Mouse (Mus musculus) embryonic facial prominence, embryonic 14.5 days (tissue): ENCODE measurements around the gene 1700013F07Rik. TPM values are rescaled to one million over a fixed set of nuclear protein-coding genes. Genes with fewer than 3 reads are reported as not detected.

Experiments used
- ATAC-seq: fragments of 200-750 bp; cut with Nextera tagmentation; 2 replicates; pipeline ENCODE4 v1.8.0; 2017; ENCODE audit warnings: low read depth, moderate number of reproducible peaks, moderate TSS enrichment
- DNase-seq: peaks from one replicate; pipeline ENCODE4 v3.0.0-alpha.2; 2015; ENCODE audit warnings: low spot score
- H3K27ac ChIP-seq: fragments of 300-500 bp; sonication (generic); replicated peaks from 2 replicates; pipeline ENCODE4 v1.5.1; 2014; ENCODE audit warnings: low read depth, mild to moderate bottlenecking, low read length, moderate library complexity
- H3K27me3 ChIP-seq: fragments of 300-500 bp; sonication (generic); replicated peaks from 2 replicates; pipeline ENCODE4 v1.6.1; 2014; ENCODE audit warnings: low read length; ENCODE audit not compliant: control insufficient read depth, insufficient read depth
- H3K36me3 ChIP-seq: fragments of 300-500 bp; sonication (generic); 2 replicates; pipeline ENCODE4 v1.6.1; 2014; ENCODE audit warnings: low read length, mixed read lengths; ENCODE audit not compliant: control insufficient read depth, insufficient read depth
- H3K4me1 ChIP-seq: fragments of 300-500 bp; sonication (generic); 2 replicates; pipeline ENCODE4 v1.6.1; 2014; ENCODE audit warnings: antibody characterized with exemption, low read length; ENCODE audit not compliant: control insufficient read depth, insufficient read depth
- H3K4me2 ChIP-seq: fragments of 300-500 bp; sonication (generic); 2 replicates; pipeline ENCODE4 v1.6.1; 2014; ENCODE audit warnings: low read depth, mild to moderate bottlenecking, low read length, moderate library complexity, mixed read lengths
- H3K4me3 ChIP-seq: fragments of 300-500 bp; sonication (generic); 2 replicates; pipeline ENCODE4 v1.5.1; 2014; ENCODE audit warnings: low read depth, mild to moderate bottlenecking, low read length
- H3K9ac ChIP-seq: fragments of 300-500 bp; sonication (generic); 2 replicates; pipeline ENCODE4 v1.6.1; 2014; ENCODE audit warnings: low read depth, mild to moderate bottlenecking, low read length, moderate library complexity, mixed read lengths
- H3K9me3 ChIP-seq: fragments of 300-500 bp; sonication (generic); 2 replicates; pipeline ENCODE4 v1.6.1; 2016; ENCODE audit warnings: low read length; ENCODE audit not compliant: control insufficient read depth
- WGBS: fragments of 180-500 bp; shearing (Covaris S2); extraction: QIAGEN DNeasy Blood & Tissue Kit; methylation state at CpG from one replicate; pipeline ENCODE4 v1.1.7; 2014; 5-methylcytosine and 5-hydroxymethylcytosine counted together
- polyA plus RNA-seq: library from polyadenylated mRNA; unstranded; fragments of >200 nt; fragmentation: Nextera tagmentation; extraction: Ambion mirVana; gene quantifications from 2 replicates; pipeline ENCODE4 v1.2.1, GENCODE M21; 2014

1700013F07Rik gene
- polyA plus RNA-seq, 1 experiment from 2014 or later, result 1.1 TPM

DNA sequence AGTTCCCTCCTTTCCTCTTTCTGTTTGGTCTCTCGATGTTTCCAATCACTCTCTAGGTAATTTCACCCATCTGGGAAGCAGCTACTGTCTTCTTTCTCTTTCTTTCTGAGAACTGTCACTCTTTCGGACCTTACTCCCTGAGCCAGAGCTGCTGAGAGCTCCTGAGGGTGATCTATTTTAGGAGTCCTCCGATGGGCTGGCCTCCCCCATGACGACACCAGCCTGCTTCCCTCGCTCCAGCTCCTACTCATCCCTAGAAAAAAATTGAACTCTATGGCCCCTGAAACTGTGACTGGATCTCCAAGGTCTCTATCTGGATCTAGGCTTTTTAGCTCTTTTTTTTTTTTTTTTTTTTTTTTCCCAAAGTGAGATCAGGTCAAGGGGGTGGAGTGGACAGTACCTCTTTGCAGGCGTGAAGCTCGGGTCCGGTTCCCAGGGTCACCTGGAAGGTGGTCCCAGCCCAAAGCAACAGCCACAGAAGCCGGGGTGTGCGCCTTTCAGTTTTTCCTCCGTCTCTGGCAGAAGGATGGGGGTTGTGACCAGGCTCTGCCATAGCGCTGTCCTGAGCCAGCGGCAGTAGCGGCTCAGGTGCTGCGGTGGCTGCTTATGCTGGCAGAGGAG, 2.1 kb downstream of the 1700013F07Rik start:
- no peaks in the 10 kb centered on the region for H3K36me3 ChIP-seq
- ATAC-seq, result no peak
- H3K27ac ChIP-seq, result no peak overlapping the region
- peak overlapping the region; percentile 45 for H3K9ac ChIP-seq
- peaks cover 26% of the 10 kb centered on the region for H3K27me3 ChIP-seq
- no peaks in the 10 kb centered on the region for H3K9me3 ChIP-seq
- no peak for DNase-seq
- H3K4me1 ChIP-seq, result peaks cover 4% of the 10 kb centered on the region; the same call in 1 of the 2 replicates
- peak overlapping the region; percentile 77 for H3K4me2 ChIP-seq
- 6% methylated on average over 15 of the region's 15 CpGs for WGBS
- peak overlapping the region; percentile 44 for H3K4me3 ChIP-seq

DNA sequence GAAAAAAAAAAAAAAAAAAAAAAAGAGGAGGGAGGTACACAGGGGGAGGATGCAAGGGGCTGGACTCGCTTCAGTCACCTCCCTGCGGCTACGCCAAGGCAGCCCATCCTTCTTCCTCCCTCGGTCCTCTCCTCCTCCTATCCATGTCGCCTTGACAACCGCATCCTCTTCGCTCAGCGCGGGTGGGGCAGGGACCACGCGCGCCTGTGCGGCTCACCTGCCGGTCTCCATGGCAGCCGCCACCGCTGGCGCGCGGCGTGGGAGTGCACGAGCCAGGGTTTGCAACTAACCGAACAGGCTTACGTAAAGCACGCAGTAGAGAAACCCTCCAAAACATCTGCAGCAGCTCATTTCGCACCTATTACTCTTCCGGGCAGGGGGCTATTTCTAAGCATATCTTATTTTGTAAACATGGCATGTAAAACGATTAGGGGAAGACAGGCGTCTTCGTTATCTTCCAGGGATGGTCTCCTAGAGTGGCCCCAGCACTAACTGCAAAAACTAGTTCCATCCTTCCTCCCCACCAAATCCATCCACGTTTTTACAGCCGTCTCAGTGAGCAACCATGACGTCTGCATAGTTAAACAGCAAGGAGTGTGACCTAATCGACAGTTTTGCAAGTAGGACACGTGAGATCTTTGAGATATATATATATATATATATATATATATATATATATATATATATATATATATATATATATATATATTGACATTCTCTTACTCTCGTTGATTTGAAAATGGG, 2.7 kb downstream of the 1700013F07Rik start, which contains the start of gene 5330417C22Rik:
Gene 5330417C22Rik (minus strand): TSS at position 20 of the 744 bp plus-strand sequence.
- DNase-seq (peak; percentile 69), ATAC-seq (peak; percentile 87)
- no peak within 1 kb of the TSS for H3K27ac ChIP-seq
- H3K27me3 ChIP-seq, result peaks cover 26% of the 10 kb centered on the region
- WGBS, result 3% methylated on average over 34 of the region's 35 CpGs
- H3K4me1 ChIP-seq, result peaks cover 4% of the 10 kb centered on the region; the same call in 1 of the 2 replicates
- no peaks in the 10 kb centered on the region for H3K36me3 ChIP-seq
- H3K4me2 ChIP-seq, result peak within 1 kb of the TSS; percentile 77
- H3K9ac ChIP-seq, result peak within 1 kb of the TSS; percentile 45
- H3K4me3 ChIP-seq, result peak within 1 kb of the TSS; percentile 44
- H3K9me3 ChIP-seq, result no peaks in the 10 kb centered on the region

DNA sequence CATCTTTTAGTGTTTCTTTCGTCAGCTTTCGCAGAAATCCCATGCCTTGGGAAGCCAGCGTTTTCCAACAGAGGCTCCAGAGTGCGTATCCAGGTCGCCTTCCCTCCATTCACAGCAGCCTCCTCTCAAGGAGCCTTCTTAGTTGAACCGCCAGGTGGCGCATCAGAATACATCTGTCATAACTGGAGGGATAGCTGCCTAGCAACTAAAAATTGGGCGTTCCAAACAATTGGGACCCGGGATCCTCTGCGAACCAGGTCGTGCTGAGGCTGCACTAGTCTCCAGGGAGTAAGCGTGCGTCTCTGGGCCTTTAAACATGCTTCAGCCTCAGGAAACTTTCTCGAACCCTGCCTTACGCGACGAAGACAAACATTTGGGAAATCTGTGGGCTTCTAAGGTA, 3.4 kb downstream of the 1700013F07Rik start:
- H3K4me1 ChIP-seq, result peaks cover 4% of the 10 kb centered on the region; the same call in 1 of the 2 replicates
- H3K27me3 ChIP-seq, result peaks cover 26% of the 10 kb centered on the region
- H3K27ac ChIP-seq, result no peak overlapping the region
- WGBS, result 1% methylated on average over 17 of the region's 17 CpGs
- peak overlapping the region; percentile 30 for H3K4me3 ChIP-seq
- H3K9me3 ChIP-seq, result no peaks in the 10 kb centered on the region
- H3K36me3 ChIP-seq, result no peaks in the 10 kb centered on the region
- ATAC-seq (peak; percentile 84), DNase-seq (peak; percentile 96)
- H3K4me2 ChIP-seq, result peak overlapping the region; percentile 60
- H3K9ac ChIP-seq, result peak overlapping the region; percentile 38; the same call in 1 of the 2 replicates

DNA sequence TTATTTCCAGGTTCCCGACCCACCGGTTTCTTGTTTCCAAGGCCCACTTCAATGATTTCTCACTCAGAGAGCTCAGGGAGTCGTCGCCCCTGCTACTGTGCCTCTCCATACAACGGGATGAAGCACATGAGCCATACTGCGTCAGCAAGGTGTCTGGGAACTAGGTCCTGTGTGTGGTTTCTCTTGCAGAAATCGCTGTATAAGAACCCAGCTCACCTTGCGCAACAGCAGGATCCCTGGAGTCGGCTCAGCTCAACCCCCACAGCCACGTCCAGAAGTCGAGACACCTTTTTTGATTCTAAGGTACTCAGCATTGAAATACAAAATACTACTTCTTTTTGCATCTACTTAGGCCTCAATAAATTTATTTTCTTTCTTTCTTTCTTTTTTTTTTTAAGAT, 8.3 kb downstream of the 1700013F07Rik start:
- peaks cover 4% of the 10 kb centered on the region; the same call in 1 of the 2 replicates for H3K4me1 ChIP-seq
- DNase-seq, result no peak
- H3K9ac ChIP-seq, result no peak overlapping the region
- H3K4me2 ChIP-seq, result no peak overlapping the region
- no peak overlapping the region for H3K4me3 ChIP-seq
- H3K36me3 ChIP-seq, result no peaks in the 10 kb centered on the region
- ATAC-seq, result no peak
- WGBS, result 79% methylated on average over 11 of the region's 11 CpGs
- no peak overlapping the region for H3K27ac ChIP-seq
- no peaks in the 10 kb centered on the region for H3K27me3 ChIP-seq
- H3K9me3 ChIP-seq, result no peaks in the 10 kb centered on the region

DNA sequence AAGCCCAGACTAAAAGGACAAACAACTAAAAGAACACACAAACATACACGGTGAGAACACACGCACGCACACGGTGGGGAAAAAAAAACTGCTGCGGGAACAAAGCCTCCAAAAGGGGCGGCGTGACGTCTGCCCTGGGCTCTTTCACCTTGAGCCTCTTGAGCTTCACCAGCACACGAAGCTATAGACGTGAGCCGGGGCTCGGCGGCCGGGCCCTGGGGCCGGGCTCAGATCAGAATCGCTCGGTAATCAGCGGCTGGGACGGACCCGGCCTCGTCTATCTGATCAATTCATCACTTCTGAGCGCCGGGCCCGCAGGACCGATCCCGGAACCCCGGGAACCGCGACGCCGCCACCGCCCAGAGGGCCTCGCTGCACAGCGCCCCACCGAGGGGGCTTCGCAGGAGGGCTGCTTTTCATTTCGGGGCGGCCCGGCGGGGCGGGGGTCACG, 20.2 kb downstream of the 1700013F07Rik start:
- Histone ChIP-seq H3K27me3 (no peaks in the 10 kb centered on the region), H3K4me3 (peak overlapping the region; percentile 76), H3K4me1 (no peaks in the 10 kb centered on the region), H3K36me3 (peaks cover 23% of the 10 kb centered on the region), H3K9me3 (no peaks in the 10 kb centered on the region), H3K27ac (peak overlapping the region; percentile 85), H3K4me2 (peak overlapping the region; percentile 72), H3K9ac (peak overlapping the region; percentile 93)
- ATAC-seq (peak; percentile 65), DNase-seq (peak; percentile 21)
- WGBS, result 0% methylated on average over 29 of the region's 42 CpGs

DNA sequence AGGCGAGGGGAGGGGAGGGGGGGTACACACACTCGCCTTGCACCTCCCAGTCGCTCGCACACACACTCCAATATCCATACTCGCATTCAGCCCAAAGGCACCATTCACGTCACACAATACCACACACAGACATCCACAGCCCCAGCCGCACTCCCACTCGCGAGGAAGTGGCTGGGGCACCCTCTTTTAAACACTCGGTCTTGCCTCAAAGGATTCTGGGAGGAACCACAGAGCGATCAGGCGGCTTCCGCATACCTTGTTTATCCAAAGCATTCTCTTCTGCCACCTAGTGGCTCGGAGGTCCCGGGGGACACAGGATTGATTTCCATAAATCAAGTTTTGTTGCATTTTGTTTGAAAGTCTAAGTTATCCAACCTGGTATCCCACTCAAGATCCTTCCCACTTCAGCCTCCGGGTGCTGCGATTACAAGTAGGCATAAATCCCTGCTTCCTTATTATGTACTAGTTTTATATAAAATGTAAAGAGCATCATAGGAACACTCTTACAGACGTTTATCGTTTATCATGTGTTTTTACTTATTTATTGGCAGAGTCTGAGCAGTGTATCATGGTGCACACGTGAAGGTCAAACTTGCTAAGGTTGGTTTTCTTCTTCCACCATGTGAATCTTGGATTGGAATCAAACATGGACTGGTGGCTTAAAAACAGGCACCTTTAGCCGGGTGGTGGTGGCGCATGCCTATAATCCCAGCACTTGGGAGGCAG, 20.8 kb downstream of the 1700013F07Rik start:
- DNase-seq, result peak; percentile 99
- Histone ChIP-seq H3K36me3 (peaks cover 29% of the 10 kb centered on the region), H3K27me3 (no peaks in the 10 kb centered on the region), H3K4me1 (no peaks in the 10 kb centered on the region), H3K4me2 (peak overlapping the region; percentile 72), H3K9ac (peak overlapping the region; percentile 93), H3K27ac (peak overlapping the region; percentile 85), H3K9me3 (no peaks in the 10 kb centered on the region), H3K4me3 (peak overlapping the region; percentile 76)
- ATAC-seq, result peak; percentile 97
- WGBS, result 15% methylated on average over 22 of the region's 22 CpGs

DNA sequence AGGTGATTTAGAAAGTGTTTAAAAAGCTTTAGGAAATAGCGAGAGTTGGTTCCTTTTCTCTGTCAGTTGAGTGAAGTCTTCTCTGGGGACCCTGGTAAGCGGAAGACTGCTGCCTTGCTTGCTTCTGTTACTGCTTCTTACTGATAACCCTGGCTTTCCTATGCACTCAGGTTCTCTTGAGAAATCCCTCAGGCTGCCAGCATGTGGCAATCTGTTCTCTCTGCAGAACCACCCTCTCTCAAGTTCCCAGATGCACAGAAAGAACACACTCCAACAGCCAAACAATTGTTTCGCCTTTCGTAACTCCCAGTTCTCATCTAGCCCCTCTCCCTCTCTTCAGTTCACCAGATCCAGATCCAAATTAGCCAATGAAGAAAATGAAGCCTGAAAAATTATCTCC, 23.9 kb downstream of the 1700013F07Rik start:
- H3K9ac ChIP-seq, result no peak overlapping the region
- 95% methylated on average over 4 of the region's 4 CpGs for WGBS
- H3K4me1 ChIP-seq, result peaks cover 4% of the 10 kb centered on the region; the same call in 1 of the 2 replicates
- no peak overlapping the region for H3K4me3 ChIP-seq
- ATAC-seq (no peak), DNase-seq (no peak)
- no peak overlapping the region for H3K4me2 ChIP-seq
- no peak overlapping the region for H3K27ac ChIP-seq
- H3K36me3 ChIP-seq, result peaks cover 36% of the 10 kb centered on the region
- no peaks in the 10 kb centered on the region for H3K9me3 ChIP-seq
- no peaks in the 10 kb centered on the region for H3K27me3 ChIP-seq

DNA sequence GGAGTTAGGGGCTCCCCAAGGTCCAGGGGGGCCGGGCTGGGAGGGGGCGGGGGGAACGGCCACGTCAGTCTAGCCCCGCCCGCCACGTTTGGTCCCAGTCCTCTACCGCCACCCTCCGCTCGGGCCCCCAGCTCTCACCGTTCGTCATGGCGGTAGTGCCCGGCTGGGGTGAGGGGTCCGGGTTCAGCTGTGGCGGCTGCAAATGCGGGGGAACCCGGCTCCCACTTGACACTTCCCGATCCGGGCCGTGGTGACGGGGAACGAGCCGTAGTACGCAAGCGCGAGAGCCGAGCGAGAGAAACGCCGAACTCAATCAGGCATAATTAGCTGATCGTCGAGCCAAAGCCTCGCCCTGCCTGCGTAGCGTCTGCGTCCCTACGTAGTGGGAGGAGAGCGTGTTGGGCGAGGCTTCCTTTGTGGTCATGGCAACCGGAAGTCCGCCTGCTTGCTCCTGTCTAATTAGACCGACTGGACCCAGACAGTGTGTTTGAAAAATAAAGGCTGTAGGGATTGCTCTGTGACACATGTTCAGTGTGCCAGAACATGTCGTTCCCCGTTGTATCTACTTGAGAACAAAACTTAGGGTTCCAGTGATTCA, 28.3 kb downstream of the 1700013F07Rik start, which contains the start of gene Tmem167b:
Gene Tmem167b (minus strand): TSS at position 334 of the 598 bp plus-strand sequence.
- Histone ChIP-seq H3K36me3 (peaks cover 30% of the 10 kb centered on the region), H3K27me3 (no peaks in the 10 kb centered on the region), H3K4me1 (peaks cover 4% of the 10 kb centered on the region; the same call in 1 of the 2 replicates), H3K4me3 (peak within 1 kb of the TSS; percentile 78), H3K9me3 (no peaks in the 10 kb centered on the region), H3K4me2 (peak within 1 kb of the TSS; percentile 66), H3K9ac (peak within 1 kb of the TSS; percentile 89), H3K27ac (peak within 1 kb of the TSS; percentile 87)
- peak; percentile 98 for ATAC-seq
- peak; percentile 100 for DNase-seq
- WGBS, result under 1% methylated on average over 39 of the region's 45 CpGs
